Comparison of ENCODE assay signal across 24 mouse cellular contexts in genomic region chr2:135677601-135678000, GRCm38 (mm10). TPM values are rescaled to one million over a fixed set of nuclear protein-coding genes. Genes with fewer than 3 reads are reported as not detected.
DNase-seq lines count a peak whose midpoint lies in the region; ATAC-seq and TF ChIP-seq lines count a peak whose summit lies in the region.
"Had no signal": no experiment of that assay in that cellular context is flagged by ENCODE, and none has a peak within 500 bp of the region (broad histone marks: within the 10 kb centered on the region; RNA-seq: fewer than 3 reads in every experiment).

No protein-coding gene starts in this region.

- H3K4me3 ChIP-seq in gastrocnemius, adult 2 months: no peak overlapping the region
- H3K4me3 ChIP-seq in kidney, embryonic 14.5 days (ENCODE audit: low read length): no peak overlapping the region
- no peak overlapping the region for H3K4me3 ChIP-seq in midbrain, embryonic 14.5 days (replicated peaks; ENCODE audit: low read depth, low read length)
- H3K4me3 ChIP-seq in midbrain, embryonic 15.5 days: no peak overlapping the region
- H3K4me3 ChIP-seq: embryonic facial prominence, embryonic 15.5 days; erythroblast, embryonic 14.5 days; forebrain, embryonic 10.5 days; heart, embryonic 13.5 days; hindbrain, embryonic 12.5 days had no signal

- H3K36me3 ChIP-seq in kidney, embryonic 14.5 days (ENCODE audit: control insufficient read depth, insufficient read depth, low read length): no peaks in the 10 kb centered on the region
- H3K36me3 ChIP-seq in midbrain, embryonic 14.5 days (ENCODE audit: control insufficient read depth, insufficient read depth, low read length): no peaks in the 10 kb centered on the region
- H3K36me3 ChIP-seq in midbrain, embryonic 15.5 days (replicated peaks): no peaks in the 10 kb centered on the region
- H3K36me3 ChIP-seq: embryonic facial prominence, embryonic 15.5 days; forebrain, embryonic 10.5 days; heart, embryonic 13.5 days; hindbrain, embryonic 12.5 days had no signal

- peak overlapping the region; percentile 24 for H3K27ac ChIP-seq in gastrocnemius, adult 2 months
- no peak overlapping the region for H3K27ac ChIP-seq in kidney, embryonic 14.5 days (ENCODE audit: low read depth, low read length)
- no peak overlapping the region for H3K27ac ChIP-seq in midbrain, embryonic 14.5 days (replicated peaks; ENCODE audit: low read depth, low read length)
- H3K27ac ChIP-seq in midbrain, embryonic 15.5 days: no peak overlapping the region
- H3K27ac ChIP-seq: embryonic facial prominence, embryonic 15.5 days; forebrain, embryonic 10.5 days; heart, embryonic 13.5 days; hindbrain, embryonic 12.5 days had no signal

- TF ChIP-seq CTCF in gastrocnemius, adult 2 months (IDR thresholded peaks at IDR 0.05): no peak
- TF ChIP-seq CTCF in brain, embryonic 14.5 days (IDR thresholded peaks at IDR 0.05; ENCODE audit: borderline replicate concordance, extremely low read depth, insufficient read depth, insufficient read length): no peak

- 48% methylated on average over 5 of the region's 5 CpGs for WGBS in kidney, embryonic 14.5 days
- 30% methylated on average over 5 of the region's 5 CpGs for WGBS in midbrain, embryonic 14.5 days
- WGBS in midbrain, embryonic 15.5 days: 49% methylated on average over 5 of the region's 5 CpGs

- no peak overlapping the region for H3K4me2 ChIP-seq in kidney, embryonic 14.5 days (replicated peaks; ENCODE audit: low read depth, low read length)
- H3K4me2 ChIP-seq in midbrain, embryonic 14.5 days (ENCODE audit: low read length): no peak overlapping the region
- H3K4me2 ChIP-seq in midbrain, embryonic 15.5 days: no peak overlapping the region
- H3K4me2 ChIP-seq: embryonic facial prominence, embryonic 15.5 days; heart, embryonic 13.5 days; hindbrain, embryonic 12.5 days had no signal

- H3K27me3 ChIP-seq in kidney, embryonic 14.5 days (ENCODE audit: control insufficient read depth, insufficient read depth, low read length): no peaks in the 10 kb centered on the region
- no peaks in the 10 kb centered on the region for H3K27me3 ChIP-seq in midbrain, embryonic 14.5 days (ENCODE audit: control insufficient read depth, insufficient read depth, low read length)
- H3K27me3 ChIP-seq in midbrain, embryonic 15.5 days (replicated peaks): no peaks in the 10 kb centered on the region
- H3K27me3 ChIP-seq: embryonic facial prominence, embryonic 15.5 days; heart, embryonic 13.5 days; hindbrain, embryonic 12.5 days had no signal

- TF ChIP-seq POLR2A in brain, embryonic 14.5 days (IDR thresholded peaks at IDR 0.05; ENCODE audit: borderline replicate concordance, extremely low read depth, insufficient read depth, insufficient read length, poor library complexity, severe bottlenecking): no peak

- H3K9ac ChIP-seq in kidney, embryonic 14.5 days (ENCODE audit: low read depth, low read length): no peak overlapping the region
- no peak overlapping the region for H3K9ac ChIP-seq in midbrain, embryonic 14.5 days (replicated peaks; ENCODE audit: low read length)
- H3K9ac ChIP-seq in midbrain, embryonic 15.5 days: no peak overlapping the region
- H3K9ac ChIP-seq: embryonic facial prominence, embryonic 15.5 days; heart, embryonic 13.5 days; hindbrain, embryonic 12.5 days had no signal

- peak; percentile 58; the same call in 1 of the 2 replicates for ATAC-seq in kidney, embryonic 14.5 days (ENCODE audit: low FRiP score, low TSS enrichment)
- no peak for ATAC-seq in midbrain, embryonic 14.5 days (ENCODE audit: low FRiP score, low TSS enrichment)
- no peak for ATAC-seq in midbrain, embryonic 15.5 days (replicated peaks)
- ATAC-seq in activated CD4-positive, CD25-positive, alpha-beta regulatory T cell, adult 4 months: no peak
- ATAC-seq: forebrain, embryonic 16.5 days; hindbrain, embryonic 16.5 days; inflammation-experienced regulatory T-cells, adult 6 months had no signal

- intact Hi-C loops in gastrocnemius, adult 2 months (cut with DNase I): no loop called here

- H3K9me3 ChIP-seq in kidney, embryonic 14.5 days (ENCODE audit: control insufficient read depth, low read length): no peaks in the 10 kb centered on the region
- no peaks in the 10 kb centered on the region for H3K9me3 ChIP-seq in midbrain, embryonic 14.5 days (ENCODE audit: control insufficient read depth, low read length)
- no peaks in the 10 kb centered on the region for H3K9me3 ChIP-seq in midbrain, embryonic 15.5 days
- H3K9me3 ChIP-seq: embryonic facial prominence, embryonic 15.5 days; forebrain, embryonic 10.5 days; heart, embryonic 13.5 days; hindbrain, embryonic 12.5 days had no signal

- DNase-seq in gastrocnemius, adult 2 months: no peak
- DNase-seq in gastrocnemius, postnatal 10 days: no peak
- DNase-seq in kidney, adult 18-20 months: no peak
- peak; percentile 15 for DNase-seq in midbrain, embryonic 14.5 days
- DNase-seq in brain, embryonic 14.5 days (ENCODE audit: low read depth): peak; percentile 19
- DNase-seq: adrenal gland, adult 2 months; adrenal gland, postnatal 25 days; cerebellum, adult 11 months; cerebellum, adult 8-10 months; cerebellum, postnatal 14 days; embryo, embryonic 11 days; heart, postnatal 4 days had no signal

- H3K4me1 ChIP-seq in kidney, embryonic 14.5 days (ENCODE audit: control insufficient read depth, insufficient read depth, low read length): no peaks in the 10 kb centered on the region
- no peaks in the 10 kb centered on the region for H3K4me1 ChIP-seq in midbrain, embryonic 14.5 days (ENCODE audit: control insufficient read depth, insufficient read depth, low read length)
- no peaks in the 10 kb centered on the region for H3K4me1 ChIP-seq in midbrain, embryonic 15.5 days

RNA-seq across cellular contexts. Expression of gene Plcb4, which starts 18.8 kb away (rescaled TPM):
- 10 to 100 TPM; 19.7 to 21.8 TPM for total RNA-seq in gastrocnemius, adult 2 months (2021)
- total RNA-seq in gastrocnemius, postnatal 10 days (2021): 10 to 100 TPM; 32.8 to 39.9 TPM
- polyA plus RNA-seq in kidney, embryonic 14.5 days (2014; fragmentation: Nextera tagmentation; extraction: Ambion mirVana): 19.7 and 21.2 TPM in 2 replicates
- 51.3 and 52.4 TPM in 2 replicates for polyA plus RNA-seq in midbrain, embryonic 14.5 days (2014; fragmentation: Nextera tagmentation; extraction: Ambion mirVana)
- 41.7 and 47.8 TPM in 2 replicates for polyA plus RNA-seq in midbrain, embryonic 15.5 days (2015; fragmentation: Nextera tagmentation; extraction: Ambion mirVana)
- polyA plus RNA-seq in brain, embryonic 14.5 days (2012; rRNA removed): 22.7 and 40.1 TPM in 2 replicates
- 10 to 100 TPM; 19.5 to 19.6 TPM for polyA plus RNA-seq in activated CD4-positive, CD25-positive, alpha-beta regulatory T cell, adult 4 months (2017; shearing (Covaris generic))
- total RNA-seq: MEL had no signal
- polyA plus RNA-seq: erythroblast, embryonic 14.5 days had no signal

Comparison
In these comparisons a context has a peak if more than half of its experiments do, and no peak if none do; other contexts are left out.
1. DNase-seq: peak in midbrain, embryonic 14.5 days (single experiment) and brain, embryonic 14.5 days (single experiment); none in gastrocnemius, adult 2 months (single experiment), gastrocnemius, postnatal 10 days (single experiment) and kidney, adult 18-20 months (single experiment).